Mouse (Mus musculus): Measurements from ENCODE around the gene Tceal7.
"Not testable (repeated sequence)": the region's sequence is repeated elsewhere in the genome, so short reads cannot be mapped to it uniquely, and the experiment has no call there.

DNA sequence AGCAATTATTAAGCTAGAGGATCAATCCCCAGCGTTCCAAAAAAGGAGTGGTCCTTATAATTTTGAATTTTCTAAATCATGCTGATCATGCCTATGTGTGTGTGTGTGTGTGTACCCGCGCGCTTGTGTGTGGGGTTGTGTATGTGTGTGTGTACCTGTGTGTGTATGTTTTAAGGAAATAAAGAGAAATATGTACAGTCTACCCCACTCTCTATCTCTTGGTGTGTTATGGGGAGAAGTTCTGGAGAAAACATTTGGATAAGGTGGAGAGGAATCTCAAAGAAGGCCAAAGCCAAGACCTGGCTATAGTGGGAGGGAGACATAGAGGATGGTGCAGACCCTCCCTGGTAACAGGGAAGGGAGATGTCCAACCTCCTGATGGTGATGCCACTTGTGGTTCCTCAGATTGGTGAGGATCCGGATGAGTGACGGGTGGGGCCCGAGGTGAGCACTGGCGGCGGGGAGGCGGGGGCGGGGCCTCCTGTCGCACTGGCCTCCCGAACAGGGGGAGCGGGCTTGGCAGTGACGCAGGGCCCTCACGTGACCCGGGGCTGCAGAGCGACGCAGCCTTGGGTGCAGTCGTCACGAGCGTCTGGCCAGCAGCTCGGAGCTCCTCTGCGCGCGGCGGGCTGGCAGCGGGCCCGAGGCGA is 55.3 kb downstream of the Tceal7 start, which contains the start of gene Bex3:
- TF ChIP-seq CTCF (IDR thresholded peaks at IDR 0.05; ENCODE audit: control insufficient read depth, insufficient read depth, insufficient replicate concordance, low read depth, low read length); POLR2A (IDR thresholded peaks at IDR 0.05; ENCODE audit: control insufficient read depth, low read depth, low read length): not testable (repeated sequence)

Data from testis, adult 2 months (tissue).